Mouse (Mus musculus) stomach, postnatal 0 days (tissue): Measurements from ENCODE around the gene Galnt15. TPM values are rescaled to one million over a fixed set of nuclear protein-coding genes. Genes with fewer than 3 reads are reported as not detected.
A peak's percentile ranks its signal among the peaks of the same experiment; 100 is the strongest.

Experiments
- ATAC-seq: fragments of 200-750 bp; cut with Nextera tagmentation; 2 replicates; pipeline ENCODE4 v1.8.0; 2017; ENCODE audit not compliant: low FRiP score, low TSS enrichment
- DNase-seq: peaks from one replicate; pipeline ENCODE4 v3.0.0-alpha.2; 2016; ENCODE audit warnings: low spot score
- H3K27ac ChIP-seq: fragments of 300-500 bp; sonication (generic); replicated peaks from 2 replicates; pipeline ENCODE4 v1.5.1; 2014; ENCODE audit warnings: mild to moderate bottlenecking, control low read depth
- H3K27me3 ChIP-seq: fragments of 300-500 bp; sonication (generic); 2 replicates; pipeline ENCODE4 v1.6.1; 2014; ENCODE audit warnings: low read length; ENCODE audit not compliant: control insufficient read depth, insufficient read depth
- H3K36me3 ChIP-seq: fragments of 300-500 bp; sonication (generic); 2 replicates; pipeline ENCODE4 v1.6.1; 2014; ENCODE audit warnings: low read length, mixed read lengths; ENCODE audit not compliant: control insufficient read depth, insufficient read depth
- H3K4me1 ChIP-seq: fragments of 300-500 bp; sonication (generic); replicated peaks from 2 replicates; pipeline ENCODE4 v1.6.1; 2014; ENCODE audit warnings: antibody characterized with exemption; ENCODE audit not compliant: control insufficient read depth, insufficient read depth
- H3K4me2 ChIP-seq: fragments of 300-500 bp; sonication (generic); replicated peaks from 2 replicates; pipeline ENCODE4 v1.6.1; 2014; ENCODE audit warnings: low read depth, mild to moderate bottlenecking, control low read depth, moderate library complexity
- H3K4me3 ChIP-seq: fragments of 300-500 bp; sonication (generic); 2 replicates; pipeline ENCODE4 v1.5.1; 2014; ENCODE audit warnings: low read depth, low read length, control low read depth
- H3K9ac ChIP-seq: fragments of 300-500 bp; sonication (generic); 2 replicates; pipeline ENCODE4 v1.6.1; 2014; ENCODE audit warnings: mild to moderate bottlenecking, low read length, control low read depth, mixed read lengths
- H3K9me3 ChIP-seq: fragments of 300-500 bp; sonication (generic); 2 replicates; pipeline ENCODE4 v1.6.1; 2016; ENCODE audit warnings: low read length; ENCODE audit not compliant: control insufficient read depth
- CTCF ChIP-seq: IDR thresholded peaks from 2 replicates; pipeline ENCODE4 v1.5.1; 2016; ENCODE audit warnings: antibody characterized with exemption, low read depth, mild to moderate bottlenecking, moderate library complexity
- EP300 ChIP-seq: optimal IDR thresholded peaks from 2 replicates; pipeline ENCODE3; 2016; ENCODE audit warnings: antibody characterized with exemption
- WGBS: fragments of 180-500 bp; shearing (Covaris S2); extraction: QIAGEN DNeasy Blood & Tissue Kit; methylation state at CpG from one replicate; pipeline ENCODE4 v1.1.7; 2014; 5-methylcytosine and 5-hydroxymethylcytosine counted together
- polyA plus RNA-seq: library from polyadenylated mRNA; unstranded; fragments of >200 nt; fragmentation: Nextera tagmentation; extraction: Ambion mirVana; gene quantifications from 2 replicates; pipeline ENCODE4 v1.2.1, GENCODE M21; 2015

The Galnt15 gene
- polyA plus RNA-seq: 0.56 and 0.71 TPM in 2 replicates

GRCm38 (mm10) chr14:32028681-32029091 is at the start of gene Galnt15:
Gene Galnt15 (plus strand): TSS chr14:32028989.
- Histone ChIP-seq H3K4me2 (peak within 1 kb of the TSS; percentile 27; the same call in 1 of the 2 replicates), H3K9ac (peak within 1 kb of the TSS; percentile 19; the same call in 1 of the 2 replicates), H3K4me3 (no peak within 1 kb of the TSS; the same call in 1 of the 2 replicates), H3K27me3 (no peaks in the 10 kb centered on the region), H3K27ac (no peak within 1 kb of the TSS), H3K9me3 (no peaks in the 10 kb centered on the region), H3K36me3 (no peaks in the 10 kb centered on the region), H3K4me1 (no peaks in the 10 kb centered on the region)
- WGBS: 10% methylated on average over 9 of the region's 9 CpGs
- DNase-seq (peak; percentile 43), ATAC-seq (peak; percentile 30; the same call in 1 of the 2 replicates)
- no peak for TF ChIP-seq CTCF
- no peak for TF ChIP-seq EP300

- Histone ChIP-seq H3K4me3 (no peak overlapping the region), H3K4me2 (no peak overlapping the region), H3K27me3 (no peaks in the 10 kb centered on the region), H3K4me1 (no peaks in the 10 kb centered on the region), H3K9me3 (no peaks in the 10 kb centered on the region), H3K36me3 (no peaks in the 10 kb centered on the region), H3K27ac (no peak overlapping the region), H3K9ac (no peak overlapping the region)
- DNase-seq: no peak
- no peak for TF ChIP-seq EP300
- TF ChIP-seq CTCF: no peak
- 31% methylated on average over 8 of the region's 8 CpGs for WGBS
- ATAC-seq: no peak
These were observed 34.8 kb upstream of the Galnt15 start for GRCm38 (mm10) chr14:31994021-31994420.

GRCm38 (mm10) chr14:32000941-32001340 is 27.8 kb upstream of the Galnt15 start:
- Histone ChIP-seq H3K4me1 (no peaks in the 10 kb centered on the region), H3K36me3 (no peaks in the 10 kb centered on the region), H3K27me3 (no peaks in the 10 kb centered on the region), H3K4me2 (no peak overlapping the region), H3K9ac (no peak overlapping the region), H3K9me3 (no peaks in the 10 kb centered on the region), H3K4me3 (no peak overlapping the region), H3K27ac (no peak overlapping the region)
- TF ChIP-seq EP300 (no peak), CTCF (no peak)
- no peak for ATAC-seq
- DNase-seq: no peak
- whole genome bisulfite sequencing: 73% methylated on average over 7 of the region's 7 CpGs

GRCm38 (mm10) chr14:32002502-32003338 is 26.1 kb upstream of the Galnt15 start:
- Histone ChIP-seq H3K27ac (peak overlapping the region; percentile 69), H3K4me2 (no peak overlapping the region), H3K36me3 (no peaks in the 10 kb centered on the region), H3K4me3 (no peak overlapping the region), H3K9me3 (no peaks in the 10 kb centered on the region), H3K27me3 (no peaks in the 10 kb centered on the region), H3K4me1 (no peaks in the 10 kb centered on the region), H3K9ac (no peak overlapping the region)
- ATAC-seq: peak; percentile 66; the same call in 1 of the 2 replicates
- TF ChIP-seq CTCF (no peak), EP300 (no peak)
- 61% methylated on average over 15 of the region's 15 CpGs for WGBS
- no peak for DNase-seq

- Histone ChIP-seq H3K27ac (peak overlapping the region; percentile 45), H3K4me3 (no peak overlapping the region), H3K9ac (no peak overlapping the region), H3K4me2 (no peak overlapping the region), H3K4me1 (no peaks in the 10 kb centered on the region), H3K36me3 (no peaks in the 10 kb centered on the region), H3K9me3 (no peaks in the 10 kb centered on the region), H3K27me3 (no peaks in the 10 kb centered on the region)
- ATAC-seq: peak; percentile 38; the same call in 1 of the 2 replicates
- 55% methylated on average over 7 of the region's 7 CpGs for WGBS
- DNase-seq: no peak
- TF ChIP-seq EP300 (no peak), CTCF (0 out of 2 replicates have a peak, but pooled peaks have one; percentile 13)
These were observed 24.7 kb upstream of the Galnt15 start for GRCm38 (mm10) chr14:32003904-32004596.
